Mouse (Mus musculus): Measurements from ENCODE around the gene Vps33b.

DNA sequence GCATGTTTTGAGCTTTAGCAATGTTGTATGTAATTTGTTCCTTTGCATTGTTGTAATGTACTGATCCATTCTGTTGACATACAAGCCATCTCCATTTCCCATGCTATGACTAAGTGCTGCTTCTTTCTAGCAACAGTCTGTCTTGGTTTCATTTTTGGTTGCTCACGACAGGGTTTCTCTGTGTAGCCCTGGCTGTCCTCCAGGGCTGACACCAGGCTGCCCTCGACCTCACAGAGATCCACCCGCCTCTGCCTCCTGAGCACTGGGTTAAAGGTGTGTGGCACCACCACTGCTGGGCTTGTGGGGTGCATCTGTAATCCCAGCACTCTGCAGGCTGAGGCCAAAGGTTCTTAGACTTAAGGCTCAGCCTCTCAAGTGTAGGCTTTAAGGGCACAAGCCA, 30.1 kb downstream of the Vps33b start:
- no peak for TF ChIP-seq GATA1 (IDR thresholded peaks at IDR 0.05; ENCODE audit: borderline replicate concordance, low read length)
- TF ChIP-seq FLI1 (IDR thresholded peaks at IDR 0.05; ENCODE audit: low read length) = no peak

All from megakaryocyte, embryonic 14.5 days (primary cell).